Mouse (Mus musculus): Measurements from ENCODE around the gene Pcsk7. TPM values are rescaled to one million over a fixed set of nuclear protein-coding genes. Genes with fewer than 3 reads are reported as not detected.

Pcsk7 gene
- total RNA-seq, 2 experiments from 2014 or later = 26.2 to 26.6 TPM

GRCm38 (mm10) chr9:45955107-45955963, 49.0 kb downstream of the Pcsk7 start, which contains the start of gene Sidt2:
TSS of gene Sidt2 (minus strand) at chr9:45955258.
- intact Hi-C loops (cut with DNase I) = no loop called here
- DNase-seq (ENCODE audit: extremely low spot score in 1 of 2, low spot score in 2 of 2) = peak; percentile 88 to 94

DNA sequence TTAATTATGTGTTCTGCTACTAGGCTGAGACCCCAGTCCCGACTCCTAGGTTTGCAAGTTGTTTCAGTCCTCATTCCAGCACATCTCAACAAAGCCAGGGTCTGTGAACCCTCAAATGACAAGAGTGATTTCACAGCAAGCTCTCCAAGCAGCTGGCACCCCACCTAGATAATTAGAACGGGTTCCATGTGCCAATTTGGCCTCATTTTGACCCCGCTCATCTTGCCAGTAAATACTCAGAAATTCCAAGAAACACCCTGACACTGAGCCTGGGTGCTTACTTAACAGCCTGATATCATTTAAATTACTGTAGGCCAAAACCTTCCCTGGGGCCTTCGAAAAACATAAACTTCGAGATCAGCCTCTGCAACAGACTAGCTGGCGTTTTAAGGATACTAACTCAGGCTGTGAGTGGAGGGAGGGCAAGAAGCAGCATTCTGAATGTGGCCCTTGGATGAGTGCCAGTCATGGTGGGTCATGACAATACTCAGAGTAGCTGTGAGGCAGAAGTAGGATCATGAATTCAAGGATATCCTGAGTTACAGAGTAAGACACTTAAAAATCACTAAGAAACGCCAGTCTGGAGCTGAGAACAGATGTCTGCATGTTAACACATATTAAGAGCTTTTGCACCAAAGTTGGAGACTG, 51.9 kb downstream of the Pcsk7 start:
- intact Hi-C loops (cut with DNase I) = no loop called here
- DNase-seq (ENCODE audit: extremely low spot score in 1 of 2, low spot score in 2 of 2) = peak in 1 of 2 experiments; percentile 68

GRCm38 (mm10) chr9:45958851-45959250, 52.6 kb downstream of the Pcsk7 start:
- intact Hi-C loops (cut with DNase I) = no loop called here
- DNase-seq (ENCODE audit: extremely low spot score in 1 of 2, low spot score in 2 of 2) = no peak

DNA sequence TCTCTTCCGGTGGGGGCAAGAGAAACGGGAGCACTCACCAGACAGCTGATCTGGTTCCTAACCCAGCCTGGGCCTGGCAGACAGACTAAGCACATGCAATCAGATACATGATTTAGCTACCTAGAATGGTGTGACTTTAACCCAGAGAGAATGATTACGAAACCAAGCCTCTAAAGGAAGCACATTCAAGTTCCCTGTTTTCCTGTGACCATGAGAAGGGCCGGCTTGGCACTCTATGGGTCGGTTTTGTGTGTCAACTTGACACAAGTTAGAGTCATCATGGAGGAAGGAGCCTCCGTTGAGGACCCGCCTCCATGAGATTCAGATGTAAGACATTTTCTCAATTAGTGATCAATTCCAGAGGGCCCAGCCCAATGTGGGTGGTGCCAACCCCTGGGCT, 53.4 kb downstream of the Pcsk7 start:
- intact Hi-C loops (cut with DNase I) = no loop called here
- DNase-seq (ENCODE audit: extremely low spot score in 1 of 2, low spot score in 2 of 2) = no peak

DNA sequence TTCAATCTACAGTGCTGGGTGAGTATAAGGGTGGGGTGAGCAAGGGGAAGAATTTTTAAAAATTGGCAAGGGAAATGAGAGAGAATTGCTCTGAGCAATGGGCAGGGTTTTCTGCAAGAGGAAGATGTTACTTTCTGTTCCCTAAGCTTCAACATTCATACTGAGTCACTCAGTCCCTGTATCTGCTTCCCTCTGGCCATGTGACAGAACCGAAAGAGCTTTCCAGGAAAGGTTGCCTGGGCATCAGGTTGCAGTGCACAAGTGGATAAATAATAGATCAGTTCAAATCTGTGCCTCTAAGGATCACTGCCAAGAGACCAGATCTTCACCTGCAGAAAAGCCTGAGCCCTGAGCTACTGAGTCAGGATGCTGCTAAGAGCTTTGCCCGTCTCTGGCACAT, 55.6 kb downstream of the Pcsk7 start:
- intact Hi-C loops (cut with DNase I) = no loop called here
- DNase-seq (ENCODE audit: extremely low spot score in 1 of 2, low spot score in 2 of 2) = no peak

- DNase-seq (ENCODE audit: extremely low spot score in 1 of 2, low spot score in 2 of 2) = no peak
- intact Hi-C loops (cut with DNase I) = no loop called here
These were observed 57.3 kb downstream of the Pcsk7 start for GRCm38 (mm10) chr9:45963577-45963976.

- intact Hi-C loops (cut with DNase I) = no loop called here
These were observed 70.6 kb downstream of the Pcsk7 start for GRCm38 (mm10) chr9:45976884-45977283.

More at GRCm38 (mm10) chr9:45976884-45977283, 70.6 kb downstream of the Pcsk7 start:
- DNase-seq (ENCODE audit: extremely low spot score in 1 of 2, low spot score in 2 of 2) = no peak

Small RNAs within 50 kb of the gene (microRNA-seq; reads per million reads assigned to microRNA genes)
- gene Mir7087 = 2.0 reads per million

Other genes starting within 250 kb of the Pcsk7 start
- 10 to 100 TPM; 20.5 to 22.2 TPM for gene Cep164, start 77.8 kb upstream of the Pcsk7 start, total RNA-seq (2021)
- gene Bace1, start 67.9 kb upstream of the Pcsk7 start, total RNA-seq (2021) = 100 to 1,000 TPM; 111 to 114 TPM
- gene Rnf214, start 414 bp downstream of the Pcsk7 start, total RNA-seq (2021) = 10 to 100 TPM; 73.9 to 76.4 TPM
- gene Tagln, start 29.6 kb downstream of the Pcsk7 start, total RNA-seq (2021) = 10 to 100 TPM in 1 of 2 experiments, 1 to 10 TPM in 1; 9.7 to 11.1 TPM
- gene Sidt2, start 48.8 kb downstream of the Pcsk7 start, total RNA-seq (2021) = 100 to 1,000 TPM; 104 to 115 TPM
- gene Pafah1b2, start 106.2 kb downstream of the Pcsk7 start, total RNA-seq (2021) = 100 to 1,000 TPM; 223 to 224 TPM
- 10 to 100 TPM; 77.0 to 82.3 TPM for gene Sik3, start 106.3 kb downstream of the Pcsk7 start, total RNA-seq (2021)